Mouse (Mus musculus) CD8-positive naive resting alpha-beta T cell, adult 2 months (primary cell): Measurements from ENCODE around the gene Abcd1.
"Not testable (repeated sequence)": the region's sequence is repeated elsewhere in the genome, so short reads cannot be mapped to it uniquely, and the experiment has no call there.

Experiments
- DNase-seq, 2 experiments: peaks; one replicate each; pipeline ENCODE4 v3.0.0; 2022; ENCODE audit warnings: low read depth in 2 of 2, low spot score in 2 of 2

Abcd1 gene

GRCm38 (mm10) chrX:73739151-73739550, 22.8 kb downstream of the Abcd1 start:
- no peak for DNase-seq

GRCm38 (mm10) chrX:73739841-73740240, 23.4 kb downstream of the Abcd1 start:
- DNase-seq, result not testable (repeated sequence)

GRCm38 (mm10) chrX:73744774-73745481, 28.5 kb downstream of the Abcd1 start:
- DNase-seq, result no peak

DNA sequence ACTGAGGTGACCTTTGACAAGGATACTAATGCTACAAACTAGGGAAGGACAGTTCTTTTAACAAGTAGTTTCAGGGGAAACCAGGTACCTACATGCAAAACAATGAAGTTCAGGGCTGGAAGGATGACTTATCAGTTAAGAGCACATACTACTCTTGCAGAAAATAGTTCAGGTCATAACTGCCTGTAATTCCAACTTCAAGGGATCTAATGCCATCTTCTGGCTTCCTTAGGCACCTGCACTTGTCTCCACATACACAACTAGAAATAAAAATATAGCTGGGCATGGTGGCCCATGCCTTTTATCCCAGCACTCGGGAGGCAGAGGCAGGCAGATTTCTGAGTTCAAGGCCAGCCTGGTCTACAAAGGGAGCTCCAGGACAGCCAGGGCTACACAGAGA, 32.6 kb downstream of the Abcd1 start:
- no peak for DNase-seq

DNA sequence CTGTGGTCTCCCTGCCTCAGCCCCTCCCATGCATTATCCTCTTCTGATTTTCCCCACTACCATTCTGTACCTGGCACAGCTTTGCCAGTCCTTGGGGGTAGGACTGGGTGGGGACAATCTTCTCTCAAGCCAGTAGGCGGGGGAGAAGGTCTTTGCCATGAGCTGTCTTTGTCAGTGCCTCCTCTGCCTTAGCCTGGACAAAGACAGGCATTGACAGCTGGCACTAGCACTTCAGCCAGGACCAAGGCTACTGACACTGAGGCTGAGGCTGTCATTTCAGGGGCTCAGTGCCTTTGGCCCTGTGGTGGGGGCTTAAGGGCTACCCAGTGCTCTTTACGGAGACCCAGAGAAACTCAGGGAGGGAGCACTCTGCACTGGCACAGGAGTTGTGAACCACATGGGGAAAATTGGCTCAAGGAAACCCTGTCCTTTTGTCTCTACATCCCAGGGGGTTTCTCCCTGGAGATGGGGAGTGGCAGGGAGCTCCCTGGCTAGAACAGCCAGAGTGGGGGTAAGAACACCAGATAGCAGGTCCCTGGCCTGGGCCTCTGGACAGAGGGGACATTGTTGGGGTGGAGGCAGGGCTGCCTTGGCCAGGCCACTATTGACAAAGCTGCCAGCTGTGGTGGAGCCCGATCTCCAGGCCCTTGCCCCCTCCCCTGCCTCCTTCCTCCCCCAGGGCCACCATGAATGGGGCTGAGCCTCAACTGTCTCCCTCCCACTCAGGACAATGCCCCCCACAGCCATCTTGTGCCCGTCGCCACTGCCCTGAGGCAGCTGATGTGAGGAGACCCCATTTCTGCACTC, 40.1 kb downstream of the Abcd1 start, which contains the start of gene Plxnb3:
TSS of gene Plxnb3 (plus strand) at position 757 of the 807 bp plus-strand sequence.
- no peak for DNase-seq

DNA sequence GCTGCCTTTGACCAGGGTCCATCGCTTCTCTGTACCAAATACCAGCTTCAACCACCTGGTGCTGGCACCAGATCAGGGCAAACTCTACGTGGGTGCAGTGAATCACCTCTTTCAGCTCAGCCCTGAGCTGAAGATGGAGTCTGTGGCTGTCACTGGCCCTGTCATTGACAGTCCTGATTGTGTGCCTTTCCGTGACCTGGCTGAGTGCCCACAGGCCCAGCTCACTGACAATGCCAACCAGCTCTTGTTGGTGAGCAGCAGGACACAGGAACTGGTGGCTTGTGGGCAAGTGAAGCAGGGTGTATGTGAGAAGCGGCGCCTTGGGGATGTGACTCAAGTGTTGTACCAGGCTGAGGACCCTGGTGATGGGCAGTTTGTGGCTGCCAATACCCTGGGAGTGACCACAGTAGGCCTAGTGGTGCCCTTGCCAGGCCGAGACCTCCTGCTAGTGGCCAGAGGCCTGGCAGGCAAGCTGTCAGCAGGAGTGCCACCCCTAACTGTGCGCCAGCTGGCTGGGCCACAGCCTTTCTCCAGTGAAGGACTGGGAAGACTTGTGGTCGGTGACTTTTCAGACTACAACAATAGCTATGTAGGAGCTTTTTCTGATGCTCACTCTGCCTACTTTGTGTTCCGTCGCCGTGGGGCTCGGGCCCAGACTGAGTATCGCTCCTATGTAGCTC, 42.4 kb downstream of the Abcd1 start:
- no peak for DNase-seq

DNA sequence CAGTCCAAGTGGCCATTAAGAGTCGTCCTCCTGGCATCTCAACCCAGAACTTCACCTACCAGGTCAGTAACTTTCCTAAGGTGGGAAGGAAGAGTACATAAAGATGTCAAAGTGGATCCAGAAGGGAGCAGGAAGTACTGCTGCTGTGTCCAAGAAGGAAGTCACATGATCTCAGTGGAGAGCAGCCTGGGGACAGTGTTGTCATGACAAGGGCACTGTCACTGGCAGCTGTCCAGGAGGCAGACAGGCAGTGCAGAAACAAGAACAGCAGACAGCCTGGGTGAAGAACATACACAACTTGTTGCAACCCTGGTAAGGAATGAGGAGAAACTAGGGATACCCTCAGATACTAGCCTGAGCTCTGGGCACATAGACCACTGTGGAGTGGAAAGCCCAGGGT, 48.9 kb downstream of the Abcd1 start:
- no peak for DNase-seq

- no peak for DNase-seq
Observed at GRCm38 (mm10) chrX:73767267-73767666, 50.9 kb downstream of the Abcd1 start.

GRCm38 (mm10) chrX:73774168-73774760, 57.9 kb downstream of the Abcd1 start, which contains the start of gene Srpk3:
Srpk3 (plus strand) TSS chrX:73774405.
- DNase-seq, result no peak

DNA sequence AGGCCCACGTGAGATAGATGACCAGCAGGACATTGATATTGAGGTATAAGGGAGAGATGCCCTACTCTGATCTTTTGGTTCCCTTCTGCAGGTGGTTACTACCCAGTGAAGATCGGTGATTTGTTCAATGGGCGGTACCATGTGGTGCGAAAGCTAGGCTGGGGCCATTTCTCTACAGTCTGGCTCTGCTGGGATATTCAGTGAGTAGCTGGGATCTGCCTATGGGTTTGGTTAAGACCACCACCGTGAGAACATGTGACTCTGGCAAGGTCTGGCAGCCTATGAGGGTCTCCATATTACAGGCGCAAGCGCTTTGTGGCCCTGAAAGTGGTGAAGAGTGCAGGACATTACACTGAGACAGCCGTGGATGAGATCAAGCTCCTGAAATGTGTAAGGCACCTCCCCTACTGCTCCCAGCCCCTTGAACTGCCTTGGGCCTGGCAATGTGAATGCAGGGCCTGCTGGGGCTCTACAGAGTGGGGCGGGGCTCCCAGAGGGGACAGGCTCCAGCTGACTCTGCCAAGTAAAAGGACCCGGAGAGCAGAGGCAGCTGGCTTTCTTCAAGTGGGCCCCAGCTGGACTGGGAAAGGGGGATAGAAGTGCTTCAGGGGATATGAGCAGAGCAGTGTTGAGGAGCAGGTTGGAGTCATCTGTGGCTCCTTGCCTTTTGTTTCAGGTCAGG, 58.5 kb downstream of the Abcd1 start:
- DNase-seq, result no peak

- no peak for DNase-seq
Observed at GRCm38 (mm10) chrX:73782227-73782626, 65.8 kb downstream of the Abcd1 start.

DNA sequence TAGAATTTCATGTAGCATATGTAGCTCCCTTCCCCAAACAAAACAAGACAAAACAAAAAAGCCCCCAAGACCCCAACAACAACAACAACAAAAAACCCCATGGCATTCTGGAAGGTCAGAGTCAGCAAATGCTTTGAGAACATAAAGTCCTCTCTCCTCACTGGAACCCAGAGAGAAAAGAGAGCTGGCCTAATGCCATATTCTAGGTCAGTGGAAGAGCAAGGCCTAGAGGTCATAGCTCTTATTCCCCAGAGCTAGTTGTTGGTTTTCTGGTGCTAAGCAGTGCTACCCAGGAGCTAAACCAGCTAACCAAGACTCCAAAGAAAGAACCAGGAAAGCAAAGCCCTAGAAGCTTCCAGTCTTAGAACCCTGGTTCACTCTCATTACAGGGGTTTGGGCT, 69.3 kb downstream of the Abcd1 start:
- no peak for DNase-seq

DNA sequence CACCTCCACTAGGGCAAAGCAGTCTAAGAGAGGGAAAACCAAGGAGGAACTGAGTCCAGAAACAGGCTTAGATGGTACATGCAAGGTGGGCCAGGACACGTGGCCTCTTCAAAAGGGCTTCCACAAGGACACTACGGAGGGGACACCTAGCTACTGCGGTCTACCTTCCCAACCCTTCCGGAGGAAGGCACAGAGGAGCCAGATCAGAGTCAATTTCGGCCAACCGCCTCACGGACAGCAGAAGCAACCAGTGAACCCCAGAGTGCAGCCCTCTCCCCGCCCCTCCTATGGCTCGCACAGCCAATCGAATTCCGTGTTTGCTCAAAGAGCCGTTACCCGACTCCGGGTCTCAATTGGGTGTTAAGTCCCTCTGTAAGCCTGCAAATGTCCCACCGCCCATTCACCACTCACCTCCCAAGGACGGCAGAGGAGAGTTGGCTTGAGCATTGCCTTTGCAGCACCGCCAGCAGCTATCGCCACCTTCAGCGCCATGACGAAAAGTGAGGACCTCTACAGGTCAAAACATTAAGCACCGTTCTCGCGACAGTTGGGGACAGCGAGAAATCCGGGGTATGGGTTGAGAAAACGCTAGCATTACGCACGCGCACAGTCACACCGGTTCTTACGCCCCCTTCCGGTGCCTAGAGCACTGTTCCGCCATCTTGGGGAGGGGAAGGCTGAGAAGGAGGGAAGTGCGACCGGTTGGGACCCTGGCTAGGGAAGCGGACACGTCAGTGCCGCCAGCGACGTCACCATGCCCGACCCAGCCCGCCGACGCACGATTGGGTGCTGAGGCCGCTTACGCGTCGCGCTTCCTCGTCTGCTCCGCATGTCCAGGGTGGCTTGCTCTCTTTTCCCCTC, 70.2 kb downstream of the Abcd1 start, which contains the start of the genes Idh3g and Ssr4:
TSS of gene Idh3g (minus strand) at position 534 of the 861 bp plus-strand sequence.
TSS of gene Ssr4 (plus strand) at position 665 of the 861 bp plus-strand sequence.
- DNase-seq, result peak; percentile 88 to 94

DNA sequence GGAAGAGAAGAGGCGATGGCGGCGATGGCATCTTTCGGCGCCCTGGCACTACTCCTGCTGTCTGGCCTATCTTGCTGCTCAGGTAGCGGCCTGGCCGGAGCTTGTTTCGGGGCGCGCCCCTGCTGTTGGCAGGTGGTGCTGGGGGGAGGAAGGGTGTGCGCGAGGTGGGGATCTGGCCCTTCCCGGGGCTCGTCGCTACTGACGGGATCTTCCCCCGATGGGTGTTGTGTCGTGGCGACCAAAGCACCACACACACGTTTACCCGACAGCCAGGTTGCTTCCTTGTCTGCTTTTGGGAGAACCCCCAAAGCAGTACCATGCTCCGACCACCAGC, 70.8 kb downstream of the Abcd1 start:
- DNase-seq, result no peak
